Mouse (Mus musculus) olfactory bulb, adult 2 months (tissue): ENCODE data around the gene Pibf1.

Experiments used
- CTCF ChIP-seq: fragments of 200-500 bp; IDR thresholded peaks from 2 replicates; pipeline ENCODE4 v1.5.1; 2012; ENCODE audit warnings: low read depth, mild to moderate bottlenecking, low read length, moderate library complexity; ENCODE audit not compliant: insufficient read depth
- POLR2A ChIP-seq: fragments of 200-500 bp; IDR thresholded peaks from 2 replicates; pipeline ENCODE4 v1.6.1; 2012; ENCODE audit warnings: mild to moderate bottlenecking, low read depth, low read length, moderate library complexity; ENCODE audit not compliant: insufficient read depth

GRCm38 (mm10) chr14:99103050-99103449 is 3.8 kb downstream of the Pibf1 start:
- TF ChIP-seq POLR2A (no peak), CTCF (no peak)
